Mouse (Mus musculus) layer of hippocampus, adult 2 months (tissue): ENCODE measurements at regions not wholly inside any gene's neighbourhood (a gene's known extent, or its start where the extent isn't known, plus 50 kb on each side); places are given as distances from the start of the nearest gene placed in this dataset.
"Not testable (repeated sequence)": the region's sequence is repeated elsewhere in the genome, so short reads cannot be mapped to it uniquely, and the experiment has no call there.

Experiments used
- DNase-seq, 2 experiments: peaks; one replicate each; pipeline ENCODE4 v3.0.0; 2022; ENCODE audit warnings: low spot score in 2 of 2
- H3K27ac ChIP-seq: fragments of 200-600 bp; 2 replicates; pipeline ENCODE4 v1.8.1; 2022
- H3K4me3 ChIP-seq: fragments of 200-600 bp; 2 replicates; pipeline ENCODE4 v1.8.1; 2022; ENCODE audit warnings: mild to moderate bottlenecking
- CTCF ChIP-seq: fragments of 200-600 bp; conservative IDR thresholded peaks from 2 replicates; pipeline ENCODE4 v1.8.1; 2022; ENCODE audit warnings: antibody characterized with exemption, mild to moderate bottlenecking, moderate library complexity

- H3K4me3 ChIP-seq, result no peak overlapping the region
- peak; percentile 52 for TF ChIP-seq CTCF
- no peak for DNase-seq
- H3K27ac ChIP-seq, result no peak overlapping the region
Measured at GRCm38 (mm10) chr6:68198031-68198430, 662.4 kb upstream of the Tacstd2 start.

- no peak overlapping the region for H3K27ac ChIP-seq
- TF ChIP-seq CTCF, result no peak
- no peak for DNase-seq
- no peak overlapping the region for H3K4me3 ChIP-seq
Measured at GRCm38 (mm10) chr6:68164792-68165191, 629.2 kb upstream of the Tacstd2 start.

GRCm38 (mm10) chr6:68164111-68164510, 628.5 kb upstream of the Tacstd2 start:
- not testable (repeated sequence) for H3K4me3 ChIP-seq, H3K27ac ChIP-seq, DNase-seq

- no peak overlapping the region for H3K4me3 ChIP-seq
- H3K27ac ChIP-seq, result no peak overlapping the region
- no peak for TF ChIP-seq CTCF
- no peak for DNase-seq
Measured at GRCm38 (mm10) chr6:68151569-68151968, 616.0 kb upstream of the Tacstd2 start.

GRCm38 (mm10) chr6:68102481-68102880, 566.9 kb upstream of the Tacstd2 start:
- H3K4me3 ChIP-seq, result no peak overlapping the region
- DNase-seq, result no peak
- TF ChIP-seq CTCF, result no peak
- H3K27ac ChIP-seq, result no peak overlapping the region
